Mouse (Mus musculus): ENCODE measurements around the gene Gdpd3. TPM values are rescaled to one million over a fixed set of nuclear protein-coding genes. Genes with fewer than 3 reads are reported as not detected.

Gdpd3 gene
- polyA plus RNA-seq, 1 experiment from 2014 or later: 12.4 TPM

- ATAC-seq (ENCODE audit: insufficient number of reproducible peaks, low FRiP score, low TSS enrichment, low read depth): no peak
- 65% methylated on average over 6 of the region's 6 CpGs for WGBS
- Histone ChIP-seq H3K4me1 (peaks cover 42% of the 10 kb centered on the region), H3K4me3 (replicated peaks) (no peak overlapping the region), H3K9ac (no peak overlapping the region), H3K27ac (replicated peaks) (peak overlapping the region; percentile 88; the same call in 1 of the 2 replicates), H3K9me3 (replicated peaks) (no peaks in the 10 kb centered on the region), H3K27me3 (no peaks in the 10 kb centered on the region), H3K36me3 (peaks cover 36% of the 10 kb centered on the region), H3K4me2 (replicated peaks) (peak overlapping the region; percentile 87; the same call in 1 of the 2 replicates)
Measured at GRCm38 (mm10) chr7:126761529-126762067, 4.5 kb upstream of the Gdpd3 start.

- Histone ChIP-seq H3K36me3 (peaks cover 44% of the 10 kb centered on the region), H3K27me3 (no peaks in the 10 kb centered on the region), H3K9ac (0 out of 2 replicates have a peak overlapping the region, but pooled peaks have one; percentile 2), H3K9me3 (replicated peaks) (no peaks in the 10 kb centered on the region), H3K27ac (replicated peaks) (peak overlapping the region; percentile 39; the same call in 1 of the 2 replicates), H3K4me2 (replicated peaks) (peak overlapping the region; percentile 41), H3K4me1 (peaks cover 42% of the 10 kb centered on the region), H3K4me3 (replicated peaks) (peak overlapping the region; percentile 28)
- ATAC-seq (ENCODE audit: insufficient number of reproducible peaks, low FRiP score, low TSS enrichment, low read depth): no peak
- 36% methylated on average over 17 of the region's 17 CpGs for WGBS
Measured at GRCm38 (mm10) chr7:126762471-126763008, 3.6 kb upstream of the Gdpd3 start.

- no peaks in the 10 kb centered on the region for H3K9me3 ChIP-seq (replicated peaks)
- no peak for ATAC-seq (ENCODE audit: insufficient number of reproducible peaks, low FRiP score, low TSS enrichment, low read depth)
- 86% methylated on average over 9 of the region's 9 CpGs for WGBS
- H3K9ac ChIP-seq: no peak overlapping the region
- H3K4me1 ChIP-seq: peaks cover 31% of the 10 kb centered on the region
- no peak overlapping the region for H3K4me3 ChIP-seq (replicated peaks)
- H3K4me2 ChIP-seq (replicated peaks): no peak overlapping the region
- H3K27ac ChIP-seq (replicated peaks): no peak overlapping the region
- peaks cover 73% of the 10 kb centered on the region for H3K36me3 ChIP-seq
- H3K27me3 ChIP-seq: no peaks in the 10 kb centered on the region
Measured at GRCm38 (mm10) chr7:126765540-126765939, 594 bp upstream of the Gdpd3 start.

- no peak overlapping the region for H3K4me2 ChIP-seq (replicated peaks)
- WGBS: 86% methylated on average over 8 of the region's 8 CpGs
- no peak overlapping the region for H3K27ac ChIP-seq (replicated peaks)
- peaks cover 83% of the 10 kb centered on the region for H3K36me3 ChIP-seq
- no peak overlapping the region for H3K4me3 ChIP-seq (replicated peaks)
- H3K9ac ChIP-seq: no peak overlapping the region
- H3K9me3 ChIP-seq (replicated peaks): no peaks in the 10 kb centered on the region
- H3K27me3 ChIP-seq: no peaks in the 10 kb centered on the region
- no peak for ATAC-seq (ENCODE audit: insufficient number of reproducible peaks, low FRiP score, low TSS enrichment, low read depth)
- H3K4me1 ChIP-seq: peaks cover 16% of the 10 kb centered on the region
Measured at GRCm38 (mm10) chr7:126767001-126767400, 867 bp downstream of the Gdpd3 start.

- peaks cover 4% of the 10 kb centered on the region for H3K4me1 ChIP-seq
- H3K27me3 ChIP-seq: no peaks in the 10 kb centered on the region
- no peaks in the 10 kb centered on the region for H3K9me3 ChIP-seq (replicated peaks)
- H3K36me3 ChIP-seq: peaks cover 59% of the 10 kb centered on the region
- no peak overlapping the region for H3K4me3 ChIP-seq (replicated peaks)
- H3K4me2 ChIP-seq (replicated peaks): no peak overlapping the region
- ATAC-seq (ENCODE audit: insufficient number of reproducible peaks, low FRiP score, low TSS enrichment, low read depth): no peak
- 79% methylated on average over 12 of the region's 12 CpGs for WGBS
- H3K27ac ChIP-seq (replicated peaks): no peak overlapping the region
- H3K9ac ChIP-seq: no peak overlapping the region
Measured at GRCm38 (mm10) chr7:126770784-126771183, 4.7 kb downstream of the Gdpd3 start.

GRCm38 (mm10) chr7:126773351-126773750 is 7.2 kb downstream of the Gdpd3 start:
- ATAC-seq (ENCODE audit: insufficient number of reproducible peaks, low FRiP score, low TSS enrichment, low read depth): no peak
- Histone ChIP-seq H3K36me3 (peaks cover 35% of the 10 kb centered on the region), H3K27me3 (no peaks in the 10 kb centered on the region), H3K9ac (no peak overlapping the region), H3K9me3 (replicated peaks) (no peaks in the 10 kb centered on the region), H3K4me2 (replicated peaks) (no peak overlapping the region), H3K27ac (replicated peaks) (no peak overlapping the region), H3K4me1 (peaks cover 24% of the 10 kb centered on the region), H3K4me3 (replicated peaks) (no peak overlapping the region)
- 80% methylated on average over 2 of the region's 2 CpGs for WGBS

GRCm38 (mm10) chr7:126774463-126774862 is 8.3 kb downstream of the Gdpd3 start:
- no peak overlapping the region for H3K27ac ChIP-seq (replicated peaks)
- WGBS: 74% methylated on average over 2 of the region's 2 CpGs
- H3K4me3 ChIP-seq (replicated peaks): no peak overlapping the region
- peaks cover 24% of the 10 kb centered on the region for H3K4me1 ChIP-seq
- H3K9ac ChIP-seq: no peak overlapping the region
- H3K27me3 ChIP-seq: no peaks in the 10 kb centered on the region
- ATAC-seq (ENCODE audit: insufficient number of reproducible peaks, low FRiP score, low TSS enrichment, low read depth): no peak
- H3K4me2 ChIP-seq (replicated peaks): no peak overlapping the region
- no peaks in the 10 kb centered on the region for H3K9me3 ChIP-seq (replicated peaks)
- H3K36me3 ChIP-seq: peaks cover 31% of the 10 kb centered on the region

GRCm38 (mm10) chr7:126775185-126775977 is 9.2 kb downstream of the Gdpd3 start:
- Histone ChIP-seq H3K9me3 (replicated peaks) (no peaks in the 10 kb centered on the region), H3K27ac (replicated peaks) (0 out of 2 replicates have a peak overlapping the region, but pooled peaks have one; percentile 76), H3K4me1 (peaks cover 33% of the 10 kb centered on the region), H3K27me3 (no peaks in the 10 kb centered on the region), H3K36me3 (peaks cover 23% of the 10 kb centered on the region; the same call in 1 of the 2 replicates), H3K9ac (no peak overlapping the region), H3K4me2 (replicated peaks) (peak overlapping the region; percentile 89; the same call in 1 of the 2 replicates), H3K4me3 (replicated peaks) (no peak overlapping the region)
- no peak for ATAC-seq (ENCODE audit: insufficient number of reproducible peaks, low FRiP score, low TSS enrichment, low read depth)
- WGBS: 79% methylated on average over 10 of the region's 10 CpGs

GRCm38 (mm10) chr7:126775978-126776234 is 9.8 kb downstream of the Gdpd3 start:
- no peaks in the 10 kb centered on the region for H3K9me3 ChIP-seq (replicated peaks)
- no peak overlapping the region for H3K9ac ChIP-seq
- ATAC-seq (ENCODE audit: insufficient number of reproducible peaks, low FRiP score, low TSS enrichment, low read depth): no peak
- H3K27me3 ChIP-seq: no peaks in the 10 kb centered on the region
- H3K4me2 ChIP-seq (replicated peaks): peak overlapping the region; percentile 89
- 53% methylated on average over 3 of the region's 3 CpGs for WGBS
- 0 out of 2 replicates have a peak overlapping the region, but pooled peaks have one; percentile 82 for H3K4me3 ChIP-seq (replicated peaks)
- H3K4me1 ChIP-seq: peaks cover 36% of the 10 kb centered on the region
- peaks cover 18% of the 10 kb centered on the region; the same call in 1 of the 2 replicates for H3K36me3 ChIP-seq
- 0 out of 2 replicates have a peak overlapping the region, but pooled peaks have one; percentile 76 for H3K27ac ChIP-seq (replicated peaks)

- peak within 1 kb of the TSS; percentile 82 for H3K4me3 ChIP-seq (replicated peaks)
- H3K36me3 ChIP-seq: peaks cover 14% of the 10 kb centered on the region; the same call in 1 of the 2 replicates
- H3K9me3 ChIP-seq (replicated peaks): no peaks in the 10 kb centered on the region
- WGBS: 0% methylated on average over 27 of the region's 37 CpGs
- H3K9ac ChIP-seq: peak within 1 kb of the TSS; percentile 88
- peak within 1 kb of the TSS; percentile 89 for H3K4me2 ChIP-seq (replicated peaks)
- H3K27me3 ChIP-seq: no peaks in the 10 kb centered on the region
- peak; percentile 92 for ATAC-seq (ENCODE audit: insufficient number of reproducible peaks, low FRiP score, low TSS enrichment, low read depth)
- peaks cover 43% of the 10 kb centered on the region for H3K4me1 ChIP-seq
- H3K27ac ChIP-seq (replicated peaks): peak within 1 kb of the TSS; percentile 76
Measured at GRCm38 (mm10) chr7:126776598-126777057, 10.5 kb downstream of the Gdpd3 start, which contains the start of gene Ypel3. TSS of gene Ypel3 (plus strand) at chr7:126776955.

- WGBS: 40% methylated on average over 10 of the region's 10 CpGs
- H3K27me3 ChIP-seq: no peaks in the 10 kb centered on the region
- H3K9me3 ChIP-seq (replicated peaks): no peaks in the 10 kb centered on the region
- H3K9ac ChIP-seq: peak overlapping the region; percentile 88
- H3K36me3 ChIP-seq: peaks cover 10% of the 10 kb centered on the region; the same call in 1 of the 2 replicates
- H3K27ac ChIP-seq (replicated peaks): peak overlapping the region; percentile 76
- H3K4me3 ChIP-seq (replicated peaks): peak overlapping the region; percentile 82
- H3K4me1 ChIP-seq: peaks cover 46% of the 10 kb centered on the region
- no peak for ATAC-seq (ENCODE audit: insufficient number of reproducible peaks, low FRiP score, low TSS enrichment, low read depth)
- peak overlapping the region; percentile 89 for H3K4me2 ChIP-seq (replicated peaks)
Measured at GRCm38 (mm10) chr7:126777476-126777875, 11.3 kb downstream of the Gdpd3 start.

All from embryonic facial prominence, embryonic 15.5 days (tissue).